Mouse (Mus musculus) megakaryocyte, adult 5-6 weeks (primary cell): ENCODE results near the gene St3gal3. TPM values are rescaled to one million over a fixed set of nuclear protein-coding genes. Genes with fewer than 3 reads are reported as not detected.

Experiments
- ATAC-seq: 2 replicates; pipeline ENCODE4 v1.8.0; 2016; ENCODE audit warnings: mild to moderate bottlenecking, inconsistent platforms; ENCODE audit not compliant: poor library complexity, severe bottlenecking
- total RNA-seq, 2 experiments: library from RNA; stranded (forward) in 1 of 2; stranded (reverse) in 1 of 2; fragments of 153-499, 151-499 nt in 1 of 2; fragments of 221-1000, 200-1000 nt in 1 of 2; gene quantifications; 2 replicates each; pipeline versions ENCODE4 v1.2.3 to v1.2.4; 2015 to 2017

St3gal3 gene
- total RNA-seq, 2 experiments from 2014 or later: 6.6 to 7.3 TPM

- peak; percentile 12; the same call in 1 of the 2 replicates for ATAC-seq
These were observed 9.0 kb upstream of the St3gal3 start for GRCm38 (mm10) chr4:118143679-118144078.

- no peak for ATAC-seq
These were observed 6.8 kb upstream of the St3gal3 start for GRCm38 (mm10) chr4:118141511-118141910.

DNA sequence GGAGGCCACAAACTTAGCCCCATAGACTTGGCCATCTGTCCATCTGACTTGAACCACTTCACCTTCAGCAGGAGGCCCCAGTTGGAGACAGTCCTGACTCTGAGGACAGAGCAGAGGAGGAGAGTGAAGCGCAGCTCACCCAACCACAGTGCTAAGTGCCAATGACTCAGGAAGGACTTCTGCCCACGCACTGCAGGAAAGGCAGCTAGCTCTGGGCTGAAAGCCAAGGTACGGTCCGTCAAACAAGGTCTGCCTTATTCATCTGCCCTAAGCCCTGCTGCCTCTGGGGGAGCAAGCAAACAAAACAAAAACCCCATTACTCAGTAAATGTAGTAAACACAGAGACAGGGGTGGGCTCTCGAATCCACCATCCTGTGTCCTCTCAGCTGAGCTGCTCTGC lies 4.2 kb upstream of the St3gal3 start:
- ATAC-seq: no peak

DNA sequence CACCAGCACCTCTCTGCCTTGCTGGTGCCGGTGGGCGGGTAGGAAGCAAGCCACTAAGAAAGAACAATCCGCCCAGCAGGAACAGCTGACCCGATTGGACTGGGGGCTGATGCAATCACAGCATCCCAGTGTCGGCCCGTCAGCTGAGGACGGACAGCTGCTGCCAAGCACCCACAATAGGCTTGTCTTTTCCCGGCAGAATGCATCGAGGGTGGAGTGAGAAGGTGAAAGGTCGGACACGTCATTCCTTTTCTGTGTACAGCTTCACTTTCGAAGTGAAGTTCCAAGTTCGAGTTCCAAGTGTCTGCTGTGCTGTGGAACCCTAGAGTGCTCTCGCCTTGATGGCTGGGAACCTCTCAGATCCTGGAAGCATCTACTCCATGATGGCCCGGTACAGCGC lies 3.1 kb upstream of the St3gal3 start:
- no peak for ATAC-seq

DNA sequence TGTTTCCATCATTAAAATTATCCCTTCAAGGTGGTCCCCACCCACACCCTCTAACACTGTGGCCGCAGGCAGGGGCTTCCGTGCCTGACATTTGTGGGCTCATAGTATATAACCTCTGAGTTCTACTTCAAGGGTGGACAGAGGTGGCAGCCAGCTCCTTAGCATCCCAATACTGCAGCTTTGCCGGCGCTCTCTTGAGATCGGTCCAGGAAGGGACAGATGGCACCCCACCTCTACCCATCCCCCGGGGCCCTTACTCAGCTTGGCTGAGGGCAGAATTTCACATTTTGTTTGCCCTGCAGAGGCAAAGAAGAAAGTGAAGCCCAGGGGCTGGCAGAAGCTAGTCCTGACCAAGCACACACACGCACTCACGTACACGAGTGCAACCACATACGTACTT lies 2.6 kb upstream of the St3gal3 start:
- no peak for ATAC-seq

DNA sequence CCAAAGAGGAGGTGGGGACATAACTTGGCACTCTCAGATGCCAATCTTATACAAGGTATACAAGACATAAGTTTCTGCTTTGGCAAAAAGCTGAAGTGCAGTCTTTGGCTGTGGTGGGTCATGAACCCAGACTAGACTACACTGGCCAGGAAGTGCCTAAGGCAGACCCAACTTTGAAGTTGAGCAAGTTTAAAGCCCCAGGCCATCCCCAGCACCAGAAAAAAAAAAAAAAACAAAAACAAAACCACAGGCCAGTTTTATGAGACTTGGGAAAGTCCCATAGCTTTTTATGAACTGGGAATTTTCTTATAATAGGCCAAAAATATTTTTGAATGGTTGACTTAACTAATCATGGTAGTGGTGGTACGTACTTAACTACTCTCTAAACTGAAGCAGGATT lies 700 bp upstream of the St3gal3 start:
- peak; percentile 5; the same call in 1 of the 2 replicates for ATAC-seq

DNA sequence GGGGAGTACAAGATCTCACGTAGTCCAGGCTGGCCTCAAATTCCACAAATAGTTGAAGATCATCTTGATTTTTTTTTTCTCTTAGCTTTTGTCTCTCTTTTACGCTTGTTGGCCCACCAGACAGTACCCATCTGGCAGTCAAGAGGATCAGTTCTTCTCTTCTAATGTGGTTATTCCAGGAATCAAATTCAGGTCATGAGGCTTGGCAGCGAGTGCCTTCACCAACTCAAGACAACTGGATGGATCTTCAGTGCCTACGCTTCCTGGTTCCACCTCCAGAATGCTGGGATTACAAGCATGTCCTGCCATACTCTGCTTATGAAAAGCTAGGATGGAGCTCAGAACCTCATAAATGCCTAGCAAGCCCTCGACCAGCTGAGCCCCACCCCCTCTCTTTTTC lies 3.4 kb downstream of the St3gal3 start:
- no peak for ATAC-seq

DNA sequence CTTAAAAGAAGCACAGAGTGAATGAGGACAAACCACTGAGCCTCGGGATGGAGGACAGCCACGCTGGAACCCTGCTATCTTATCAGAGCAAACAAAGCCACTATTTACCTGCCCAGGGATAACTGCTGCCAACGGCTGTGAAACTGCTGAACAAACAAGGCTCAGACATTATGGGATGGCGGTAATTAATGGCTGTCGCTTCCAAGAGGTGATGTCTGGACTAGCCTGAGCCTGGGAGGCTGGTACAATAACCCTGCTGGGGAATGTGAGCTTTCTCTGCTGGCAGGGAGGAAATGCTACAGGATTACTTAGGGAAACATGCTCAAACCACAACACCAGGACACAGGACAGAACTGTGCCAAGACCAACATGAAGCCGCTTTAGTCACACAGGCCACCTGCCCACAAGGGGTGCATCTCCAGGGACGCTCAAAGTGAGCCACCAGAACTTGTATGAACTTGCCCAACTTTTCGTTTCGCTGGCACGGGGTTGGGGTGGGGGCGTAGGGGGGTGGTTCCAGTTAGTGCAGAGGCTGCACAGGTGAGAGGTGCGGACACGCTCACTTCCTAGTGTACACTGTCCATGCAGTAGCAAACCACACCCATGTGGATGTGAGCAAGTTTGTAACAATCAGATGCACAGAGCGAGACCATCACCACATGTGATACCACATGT lies 11.5 kb downstream of the St3gal3 start:
- no peak for ATAC-seq

GRCm38 (mm10) chr4:118122078-118122477 lies 12.6 kb downstream of the St3gal3 start:
- no peak for ATAC-seq

DNA sequence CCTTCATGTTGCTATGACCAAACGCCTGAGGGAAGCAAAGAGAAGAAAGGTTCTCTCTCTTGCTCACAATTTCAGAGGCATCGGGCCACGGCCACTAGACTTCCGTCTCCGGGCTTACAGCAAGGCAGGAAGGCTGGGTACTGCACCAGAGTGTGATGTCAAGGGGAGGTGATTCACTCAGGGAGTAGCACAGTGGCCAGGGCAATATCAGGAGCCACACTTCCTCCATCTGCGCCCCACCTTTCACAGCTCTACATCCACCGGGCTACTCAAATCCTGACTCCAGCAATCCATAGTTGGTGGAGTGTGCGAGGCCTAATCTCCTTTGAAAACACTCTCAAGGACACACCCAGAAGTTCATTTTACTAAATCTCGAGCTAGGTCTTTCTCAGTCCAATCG lies 17.1 kb downstream of the St3gal3 start:
- no peak for ATAC-seq

DNA sequence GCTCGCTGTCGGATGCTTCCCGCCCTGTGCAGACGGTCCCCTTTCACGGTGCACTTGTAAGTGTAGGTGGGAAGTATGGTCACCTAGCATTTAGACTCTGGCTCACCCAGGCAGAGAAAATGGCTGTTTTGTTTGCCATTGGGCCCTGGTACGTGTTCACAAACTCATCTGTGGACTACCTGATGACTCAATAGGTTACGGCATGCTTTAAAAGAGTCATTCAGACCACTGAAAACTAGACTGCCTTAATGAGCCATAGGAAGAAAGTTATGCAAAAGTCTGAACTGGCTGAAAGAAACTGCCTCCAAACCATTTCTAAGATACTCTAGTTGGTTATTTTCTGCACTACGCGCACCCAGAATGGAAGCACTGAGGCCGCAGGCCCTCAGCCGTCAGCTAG lies 18.6 kb downstream of the St3gal3 start:
- no peak for ATAC-seq

DNA sequence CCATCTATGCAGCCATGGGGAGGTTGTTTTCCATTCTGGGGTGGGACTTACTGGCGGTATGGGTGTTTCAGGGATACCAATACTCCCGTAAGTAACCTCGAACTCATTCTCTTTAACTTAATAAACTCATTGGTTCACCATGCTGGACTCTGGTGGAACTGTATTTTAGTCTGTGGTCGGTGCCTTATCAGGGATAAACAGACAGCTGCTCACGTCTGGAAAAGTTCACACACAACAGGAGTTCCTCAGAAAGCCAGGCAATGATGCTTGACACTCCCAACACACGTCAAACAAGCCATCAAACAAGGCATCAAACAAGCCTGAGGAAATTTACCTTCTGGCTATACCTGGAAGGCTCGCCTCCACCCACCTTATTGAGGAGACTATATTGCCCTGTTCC lies 19.6 kb downstream of the St3gal3 start:
- no peak for ATAC-seq

DNA sequence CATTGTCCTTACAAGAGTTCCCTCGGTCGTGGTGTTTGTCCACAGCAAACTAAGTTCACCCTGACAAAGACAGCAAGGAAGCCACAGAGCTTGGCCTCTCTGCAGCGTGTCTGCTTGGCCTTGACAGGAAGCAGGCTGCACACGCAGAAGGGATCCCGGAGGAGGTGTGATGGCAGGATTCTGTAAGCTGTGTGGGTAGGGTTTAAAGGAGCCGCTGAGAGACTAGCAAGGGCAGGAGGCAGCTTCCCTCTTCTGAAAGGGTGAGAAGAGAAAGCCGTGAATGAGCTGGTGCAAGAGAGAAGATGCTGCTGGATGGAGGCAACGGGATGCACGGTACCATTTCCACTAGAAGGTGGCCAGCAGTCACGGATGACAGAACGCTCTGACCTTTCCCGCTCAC lies 22.1 kb downstream of the St3gal3 start:
- ATAC-seq: no peak

DNA sequence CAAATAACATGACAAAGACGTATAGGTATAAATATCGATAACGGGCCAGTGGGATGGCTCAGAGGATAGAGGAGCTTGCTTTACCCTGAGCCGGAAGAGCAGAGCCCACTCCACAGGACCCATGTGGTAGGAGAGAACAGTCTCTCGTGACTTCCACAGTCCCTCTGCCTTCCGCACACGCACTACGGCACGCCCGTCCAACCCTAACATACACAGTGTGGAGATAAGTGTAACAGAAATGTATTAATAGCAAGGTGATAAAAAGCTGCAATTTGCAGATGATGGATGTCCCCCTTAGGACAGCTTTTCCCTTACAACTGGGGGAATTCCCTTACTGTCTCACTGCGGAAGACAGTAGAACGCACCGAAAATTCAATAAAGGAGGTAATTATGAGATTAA lies 25.1 kb downstream of the St3gal3 start:
- ATAC-seq: no peak

DNA sequence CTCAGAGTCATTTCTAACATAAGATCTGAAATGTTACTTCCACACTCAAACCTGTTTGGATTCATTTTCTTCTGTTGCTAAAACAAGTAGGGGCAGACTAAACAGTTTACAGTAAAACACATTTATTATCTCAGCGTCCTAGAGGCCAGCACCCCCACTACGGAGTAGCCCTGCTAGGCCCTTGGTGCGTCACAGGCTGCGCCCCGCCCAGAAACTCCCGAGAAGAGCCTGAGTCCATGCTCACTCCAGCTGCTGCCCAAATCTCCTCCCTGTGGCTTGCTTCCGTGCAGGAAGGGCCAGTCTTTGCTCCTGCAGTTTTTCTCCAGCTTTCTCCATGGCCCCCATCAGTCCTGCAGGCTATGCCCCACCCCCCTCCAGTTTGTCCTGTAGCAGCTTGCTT lies 25.9 kb downstream of the St3gal3 start:
- ATAC-seq: no peak

- ATAC-seq: no peak
These were observed 29.3 kb downstream of the St3gal3 start for GRCm38 (mm10) chr4:118105256-118106053.

GRCm38 (mm10) chr4:118103280-118103830 lies 31.4 kb downstream of the St3gal3 start:
- no peak for ATAC-seq

GRCm38 (mm10) chr4:118101497-118101896 lies 33.2 kb downstream of the St3gal3 start:
- no peak for ATAC-seq

DNA sequence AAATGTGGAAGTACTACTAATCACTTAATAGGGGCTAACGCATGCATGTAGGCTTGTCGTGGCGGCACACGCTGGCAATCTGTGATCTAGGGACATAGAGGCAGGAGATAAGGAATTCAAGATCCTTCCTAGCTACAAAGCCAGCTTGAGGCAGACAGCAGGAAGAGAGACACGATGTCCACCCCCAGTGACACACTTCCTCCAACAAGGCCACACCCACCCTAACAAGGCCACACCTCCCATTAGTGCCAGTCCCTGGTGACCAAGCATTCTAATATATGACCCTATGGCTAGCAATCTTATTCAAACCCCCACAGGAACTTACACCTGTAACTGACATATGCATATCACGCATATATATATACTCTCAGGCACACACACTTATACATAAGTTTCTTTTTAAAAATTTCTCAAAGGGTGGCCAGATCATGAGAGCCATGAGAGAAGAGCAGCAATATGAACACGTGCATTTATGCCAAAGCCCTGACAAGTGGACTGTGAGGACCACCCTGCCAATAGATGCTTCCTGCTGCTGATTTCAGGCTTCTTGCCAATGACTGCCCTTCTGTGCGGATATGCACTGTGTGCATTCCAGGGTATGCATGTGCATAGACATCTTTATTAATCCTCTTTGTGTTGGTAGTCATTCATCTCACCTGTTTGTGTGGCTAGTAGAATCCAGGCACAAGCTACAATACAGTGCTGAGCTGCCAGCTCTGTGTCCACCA lies 34.9 kb downstream of the St3gal3 start:
- peak; percentile 66 for ATAC-seq

DNA sequence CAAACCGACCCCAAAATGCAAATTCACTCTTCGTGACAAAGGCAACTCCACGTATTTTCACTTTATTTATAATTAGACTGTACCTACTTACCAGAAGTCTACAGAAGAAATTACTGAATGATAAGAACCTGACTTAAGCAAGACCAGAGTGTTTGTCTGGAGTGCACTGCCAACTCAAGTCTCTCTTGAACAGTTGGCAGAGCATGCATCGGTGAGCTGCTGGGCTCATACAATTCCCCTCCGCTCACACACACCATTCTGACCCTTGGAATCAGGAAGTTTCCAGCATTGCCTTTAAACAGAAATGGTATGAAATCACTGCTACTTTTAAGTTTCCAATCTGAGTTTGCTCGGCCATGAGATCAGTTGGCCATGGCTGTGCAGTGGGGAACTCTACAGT lies 36.1 kb downstream of the St3gal3 start:
- no peak for ATAC-seq

DNA sequence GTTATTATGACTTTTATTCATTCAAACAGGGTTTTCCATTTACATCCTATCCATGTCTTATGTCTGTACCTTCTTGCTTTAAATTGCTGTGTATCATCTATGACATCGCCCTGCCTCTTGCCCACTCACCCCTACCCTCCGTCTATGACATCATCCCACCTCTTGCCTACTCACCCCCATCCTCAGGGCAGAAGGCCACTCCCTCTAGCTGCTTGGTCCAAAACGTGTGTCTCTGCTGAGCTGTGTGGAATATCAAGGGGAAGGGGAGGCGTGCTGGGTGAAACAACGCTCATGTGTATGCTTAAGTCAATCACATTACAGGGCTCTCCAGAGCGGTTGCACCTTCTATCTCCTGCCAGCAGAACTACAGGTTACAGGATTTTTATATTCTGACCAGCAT lies 38.6 kb downstream of the St3gal3 start:
- ATAC-seq: no peak
